Mouse (Mus musculus) kidney, postnatal 0 days (tissue): ENCODE data around the gene Ublcp1. TPM values are rescaled to one million over a fixed set of nuclear protein-coding genes. Genes with fewer than 3 reads are reported as not detected.

Source experiments
- ATAC-seq: fragments of 200-750 bp; cut with Nextera tagmentation; replicated peaks from 2 replicates; pipeline ENCODE4 v1.8.0; 2017; ENCODE audit warnings: low read depth, moderate number of reproducible peaks, moderate TSS enrichment, moderate library complexity; ENCODE audit not compliant: low FRiP score
- DNase-seq: peaks from one replicate; pipeline ENCODE4 v3.0.0-alpha.2; 2016; ENCODE audit warnings: low spot score
- H3K27ac ChIP-seq: fragments of 300-500 bp; sonication (generic); 2 replicates; pipeline ENCODE4 v1.5.1; 2014; ENCODE audit warnings: mild to moderate bottlenecking
- H3K27me3 ChIP-seq: fragments of 300-500 bp; sonication (generic); 2 replicates; pipeline ENCODE4 v1.6.1; 2014; ENCODE audit warnings: low read length, mixed read lengths; ENCODE audit not compliant: insufficient read depth
- H3K36me3 ChIP-seq: fragments of 300-500 bp; sonication (generic); 2 replicates; pipeline ENCODE4 v1.6.1; 2014; ENCODE audit warnings: low read length, mixed read lengths; ENCODE audit not compliant: insufficient read depth
- H3K4me1 ChIP-seq: fragments of 300-500 bp; sonication (generic); replicated peaks from 2 replicates; pipeline ENCODE4 v1.6.1; 2014; ENCODE audit warnings: antibody characterized with exemption, low read length, mixed read lengths; ENCODE audit not compliant: insufficient read depth
- H3K4me2 ChIP-seq: fragments of 300-500 bp; sonication (generic); 2 replicates; pipeline ENCODE4 v1.6.1; 2014; ENCODE audit warnings: mild to moderate bottlenecking, low read length, moderate library complexity, mixed read lengths
- H3K4me3 ChIP-seq: fragments of 300-500 bp; sonication (generic); replicated peaks from 2 replicates; pipeline ENCODE4 v1.5.1; 2014; ENCODE audit warnings: low read depth, low read length
- H3K9ac ChIP-seq: fragments of 300-500 bp; sonication (generic); 2 replicates; pipeline ENCODE4 v1.6.1; 2014; ENCODE audit warnings: low read depth, low read length
- H3K9me3 ChIP-seq: fragments of 300-500 bp; sonication (generic); replicated peaks from 2 replicates; pipeline ENCODE4 v1.6.1; 2016; ENCODE audit warnings: low read length, inconsistent platforms, mixed read lengths
- CTCF ChIP-seq: IDR thresholded peaks from 2 replicates; pipeline ENCODE4 v1.5.1; 2016; ENCODE audit warnings: antibody characterized with exemption, low read depth, mild to moderate bottlenecking, moderate library complexity
- WGBS: fragments of 180-500 bp; shearing (Covaris S2); extraction: QIAGEN DNeasy Blood & Tissue Kit; methylation state at CpG from one replicate; pipeline ENCODE4 v1.1.7; 2014; 5-methylcytosine and 5-hydroxymethylcytosine counted together
- polyA plus RNA-seq: library from polyadenylated mRNA; unstranded; fragments of >200 nt; fragmentation: Nextera tagmentation; extraction: Ambion mirVana; gene quantifications from 2 replicates; pipeline ENCODE4 v1.2.1, GENCODE M21; 2015

Gene Ublcp1
- polyA plus RNA-seq, 1 experiment from 2014 or later: 71.6 TPM

- no peaks in the 10 kb centered on the region for H3K27me3 ChIP-seq
- H3K36me3 ChIP-seq: no peaks in the 10 kb centered on the region
- H3K4me3 ChIP-seq: no peak overlapping the region
- ATAC-seq (no peak), DNase-seq (peak; percentile 71)
- H3K4me1 ChIP-seq: peaks cover 12% of the 10 kb centered on the region; the same call in 1 of the 2 replicates
- 22% methylated on average over 3 of the region's 3 CpGs for WGBS
- no peak overlapping the region for H3K9ac ChIP-seq
- no peak for TF ChIP-seq CTCF
- H3K9me3 ChIP-seq: no peaks in the 10 kb centered on the region
- no peak overlapping the region for H3K4me2 ChIP-seq
- peak overlapping the region; percentile 60; the same call in 1 of the 2 replicates for H3K27ac ChIP-seq
Measured at GRCm38 (mm10) chr11:44496217-44496616, 25.9 kb upstream of the Ublcp1 start.

DNA sequence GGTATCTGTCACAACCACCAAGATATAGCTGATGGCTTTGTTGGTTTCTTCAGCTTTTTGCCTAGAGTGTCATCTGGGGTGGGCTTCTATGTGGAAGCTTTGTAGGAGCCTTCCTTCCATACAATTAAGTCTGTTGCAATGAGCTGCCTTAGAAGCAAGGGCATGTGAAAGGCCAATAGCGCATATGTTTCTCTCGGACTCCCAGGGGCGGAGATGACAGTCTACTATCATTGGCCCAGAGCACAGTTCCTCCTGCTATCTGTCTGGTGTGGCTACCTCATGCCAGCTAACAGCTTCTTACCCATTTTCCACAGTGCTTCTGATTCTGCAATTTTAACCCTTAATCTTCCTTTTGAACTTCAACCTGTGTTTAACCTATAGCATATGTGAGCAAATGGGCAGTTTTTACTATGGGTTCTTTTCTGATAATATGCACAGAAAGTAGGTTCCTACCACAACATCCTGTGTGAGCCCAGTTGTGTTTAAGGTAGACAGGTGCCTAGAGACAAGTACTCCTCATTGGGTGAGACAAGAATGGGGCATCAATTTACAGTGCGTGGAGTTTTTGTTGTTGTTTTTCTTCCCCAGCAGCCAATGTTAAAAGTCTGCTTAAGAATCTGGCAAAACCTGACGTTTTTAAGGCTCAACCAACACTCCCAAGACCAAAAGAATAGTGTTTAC, 24.5 kb upstream of the Ublcp1 start:
- ATAC-seq (no peak), DNase-seq (no peak)
- Histone ChIP-seq H3K36me3 (no peaks in the 10 kb centered on the region), H3K27ac (no peak overlapping the region), H3K27me3 (no peaks in the 10 kb centered on the region), H3K9ac (no peak overlapping the region), H3K4me2 (no peak overlapping the region), H3K4me1 (peaks cover 12% of the 10 kb centered on the region; the same call in 1 of the 2 replicates), H3K4me3 (no peak overlapping the region), H3K9me3 (no peaks in the 10 kb centered on the region)
- no peak for TF ChIP-seq CTCF
- 86% methylated on average over 5 of the region's 5 CpGs for WGBS

DNA sequence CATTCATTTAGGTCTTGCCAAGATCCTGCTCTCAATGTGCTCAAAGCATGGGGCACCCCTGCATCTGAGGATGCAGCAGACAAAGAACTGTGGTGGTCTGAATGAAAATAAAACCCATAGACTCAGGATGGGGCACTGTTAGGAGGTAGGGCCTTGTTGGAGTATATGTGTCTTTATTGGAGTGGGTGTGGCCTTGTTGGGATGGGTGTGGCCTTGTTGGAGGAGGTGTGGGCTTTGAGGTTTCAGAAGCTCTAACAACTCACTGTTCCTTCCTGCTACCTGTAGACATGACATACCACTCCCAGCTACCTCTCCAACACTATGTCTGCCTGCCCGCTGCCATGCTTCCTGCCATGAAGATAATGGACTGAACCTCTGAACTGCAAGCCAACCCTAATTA, 18.8 kb upstream of the Ublcp1 start:
- no peaks in the 10 kb centered on the region for H3K36me3 ChIP-seq
- DNase-seq: no peak
- no peak overlapping the region for H3K9ac ChIP-seq
- no peak overlapping the region for H3K27ac ChIP-seq
- 93% methylated on average over 1 of the region's 1 CpGs for WGBS
- ATAC-seq: no peak
- TF ChIP-seq CTCF: no peak
- H3K4me3 ChIP-seq: no peak overlapping the region
- no peaks in the 10 kb centered on the region for H3K9me3 ChIP-seq
- no peaks in the 10 kb centered on the region for H3K27me3 ChIP-seq
- H3K4me1 ChIP-seq: no peaks in the 10 kb centered on the region
- no peak overlapping the region for H3K4me2 ChIP-seq

GRCm38 (mm10) chr11:44485089-44485736, 14.9 kb upstream of the Ublcp1 start:
- Histone ChIP-seq H3K4me2 (no peak overlapping the region), H3K9ac (no peak overlapping the region), H3K4me1 (no peaks in the 10 kb centered on the region), H3K4me3 (no peak overlapping the region), H3K36me3 (no peaks in the 10 kb centered on the region), H3K9me3 (no peaks in the 10 kb centered on the region), H3K27me3 (no peaks in the 10 kb centered on the region), H3K27ac (no peak overlapping the region)
- WGBS: 90% methylated on average over 7 of the region's 7 CpGs
- ATAC-seq (no peak), DNase-seq (no peak)
- TF ChIP-seq CTCF: no peak

DNA sequence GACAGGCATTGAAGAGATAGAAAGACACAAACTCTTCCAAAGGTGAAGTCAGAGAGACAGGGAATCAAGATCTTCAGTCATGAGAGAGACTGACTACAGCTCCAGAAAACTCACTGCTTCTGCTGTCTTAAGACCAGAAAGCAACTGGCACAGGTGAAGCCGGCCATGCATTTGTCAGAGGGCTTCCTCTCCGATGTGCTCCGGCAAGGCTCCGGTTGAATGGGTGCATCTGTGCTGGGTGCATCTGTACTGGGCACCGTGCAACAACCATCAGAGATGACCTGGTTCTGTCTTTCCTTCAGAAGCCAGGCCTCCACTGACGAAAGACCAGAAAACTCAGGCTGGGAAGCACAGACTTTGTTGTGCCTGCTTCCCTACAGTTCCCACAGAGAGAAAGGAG, 9.9 kb upstream of the Ublcp1 start:
- Histone ChIP-seq H3K9me3 (no peaks in the 10 kb centered on the region), H3K4me1 (no peaks in the 10 kb centered on the region), H3K4me3 (no peak overlapping the region), H3K36me3 (no peaks in the 10 kb centered on the region), H3K4me2 (no peak overlapping the region), H3K27me3 (no peaks in the 10 kb centered on the region), H3K9ac (no peak overlapping the region), H3K27ac (no peak overlapping the region)
- DNase-seq (no peak), ATAC-seq (no peak)
- 79% methylated on average over 6 of the region's 6 CpGs for WGBS
- no peak for TF ChIP-seq CTCF

GRCm38 (mm10) chr11:44478382-44478781, 8.1 kb upstream of the Ublcp1 start:
- no peak overlapping the region for H3K27ac ChIP-seq
- no peaks in the 10 kb centered on the region for H3K4me1 ChIP-seq
- no peak overlapping the region for H3K4me3 ChIP-seq
- ATAC-seq: no peak
- H3K36me3 ChIP-seq: no peaks in the 10 kb centered on the region
- no peak overlapping the region for H3K9ac ChIP-seq
- no peaks in the 10 kb centered on the region for H3K9me3 ChIP-seq
- no peak for DNase-seq
- TF ChIP-seq CTCF: no peak
- 84% methylated on average over 4 of the region's 4 CpGs for WGBS
- no peaks in the 10 kb centered on the region for H3K27me3 ChIP-seq
- no peak overlapping the region for H3K4me2 ChIP-seq
